Mouse (Mus musculus): Measurements from ENCODE around the gene Mrpl48. TPM values are rescaled to one million over a fixed set of nuclear protein-coding genes. Genes with fewer than 3 reads are reported as not detected.
"Not testable (repeated sequence)": the region's sequence is repeated elsewhere in the genome, so short reads cannot be mapped to it uniquely, and the experiment has no call there.

Gene Mrpl48
- polyA plus RNA-seq, 1 experiment from 2014 or later, result 82.8 TPM

DNA sequence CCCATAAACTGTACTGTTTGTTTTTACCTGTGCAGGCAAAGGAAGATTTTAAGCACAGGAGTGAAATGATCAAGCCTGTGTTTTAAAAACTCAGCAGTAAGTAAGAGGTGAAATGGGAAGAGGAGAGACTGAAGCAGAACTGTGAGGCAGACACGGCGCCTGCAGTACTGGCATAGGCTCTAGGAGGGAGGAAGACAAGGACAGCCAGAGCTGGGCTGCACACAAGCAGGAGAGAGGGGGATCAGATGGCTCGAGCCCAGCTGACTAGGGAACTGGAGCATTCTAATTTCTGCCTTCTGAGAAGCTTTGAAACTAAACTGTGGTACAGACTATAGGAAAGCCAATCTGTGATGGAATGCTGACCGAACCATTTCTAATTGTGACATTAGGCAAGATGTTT, 35.4 kb downstream of the Mrpl48 start:
- Histone ChIP-seq H3K27me3 (replicated peaks; ENCODE audit: control insufficient read depth, insufficient read depth, low read length) (no peaks in the 10 kb centered on the region), H3K36me3 (ENCODE audit: control insufficient read depth, insufficient read depth, low read length) (no peaks in the 10 kb centered on the region), H3K4me1 (ENCODE audit: control insufficient read depth, insufficient read depth, low read length) (no peaks in the 10 kb centered on the region), H3K4me3 (ENCODE audit: low read depth, low read length) (no peak overlapping the region), H3K4me2 (ENCODE audit: low read length) (no peak overlapping the region), H3K9me3 (replicated peaks; ENCODE audit: control insufficient read depth, low read length) (no peaks in the 10 kb centered on the region), H3K9ac (ENCODE audit: low read length) (no peak overlapping the region), H3K27ac (ENCODE audit: low read depth, low read length) (no peak overlapping the region)
- ATAC-seq, result no peak
- no peak for DNase-seq (ENCODE audit: low spot score)
- 88% methylated on average over 4 of the region's 4 CpGs for WGBS

- 83% methylated on average over 4 of the region's 4 CpGs for WGBS
- Histone ChIP-seq H3K9ac (ENCODE audit: low read length) (no peak overlapping the region), H3K4me1 (ENCODE audit: control insufficient read depth, insufficient read depth, low read length) (no peaks in the 10 kb centered on the region), H3K9me3 (replicated peaks; ENCODE audit: control insufficient read depth, low read length) (no peaks in the 10 kb centered on the region), H3K36me3 (ENCODE audit: control insufficient read depth, insufficient read depth, low read length) (no peaks in the 10 kb centered on the region), H3K27ac (ENCODE audit: low read depth, low read length) (no peak overlapping the region), H3K4me3 (ENCODE audit: low read depth, low read length) (no peak overlapping the region), H3K27me3 (replicated peaks; ENCODE audit: control insufficient read depth, insufficient read depth, low read length) (no peaks in the 10 kb centered on the region), H3K4me2 (ENCODE audit: low read length) (no peak overlapping the region)
- no peak for ATAC-seq
- no peak for DNase-seq (ENCODE audit: low spot score)
Measured at GRCm38 (mm10) chr7:100572061-100572460, 36.0 kb downstream of the Mrpl48 start.

GRCm38 (mm10) chr7:100570930-100571715, 37.0 kb downstream of the Mrpl48 start:
- H3K9ac ChIP-seq (ENCODE audit: low read length), result no peak overlapping the region
- ATAC-seq, result no peak
- no peaks in the 10 kb centered on the region for H3K4me1 ChIP-seq (ENCODE audit: control insufficient read depth, insufficient read depth, low read length)
- no peaks in the 10 kb centered on the region for H3K36me3 ChIP-seq (ENCODE audit: control insufficient read depth, insufficient read depth, low read length)
- H3K9me3 ChIP-seq (replicated peaks; ENCODE audit: control insufficient read depth, low read length), result no peaks in the 10 kb centered on the region
- 90% methylated on average over 3 of the region's 3 CpGs for WGBS
- no peak overlapping the region for H3K4me3 ChIP-seq (ENCODE audit: low read depth, low read length)
- H3K27me3 ChIP-seq (replicated peaks; ENCODE audit: control insufficient read depth, insufficient read depth, low read length), result no peaks in the 10 kb centered on the region
- H3K4me2 ChIP-seq (ENCODE audit: low read length), result no peak overlapping the region
- DNase-seq (ENCODE audit: low spot score), result no peak
- H3K27ac ChIP-seq (ENCODE audit: low read depth, low read length), result no peak overlapping the region

- ATAC-seq (no peak), DNase-seq (ENCODE audit: low spot score) (no peak)
- no peaks in the 10 kb centered on the region for H3K4me1 ChIP-seq (ENCODE audit: control insufficient read depth, insufficient read depth, low read length)
- H3K9me3 ChIP-seq (replicated peaks; ENCODE audit: control insufficient read depth, low read length), result no peaks in the 10 kb centered on the region
- H3K9ac ChIP-seq (ENCODE audit: low read length), result no peak overlapping the region
- H3K27me3 ChIP-seq (replicated peaks; ENCODE audit: control insufficient read depth, insufficient read depth, low read length), result no peaks in the 10 kb centered on the region
- H3K4me3 ChIP-seq (ENCODE audit: low read depth, low read length), result no peak overlapping the region
- no peak overlapping the region for H3K4me2 ChIP-seq (ENCODE audit: low read length)
- H3K36me3 ChIP-seq (ENCODE audit: control insufficient read depth, insufficient read depth, low read length), result no peaks in the 10 kb centered on the region
- H3K27ac ChIP-seq (ENCODE audit: low read depth, low read length), result no peak overlapping the region
Measured at GRCm38 (mm10) chr7:100569907-100570306, 38.2 kb downstream of the Mrpl48 start.

- WGBS, result 76% methylated on average over 5 of the region's 5 CpGs
- DNase-seq (ENCODE audit: low spot score); H3K4me1 ChIP-seq (ENCODE audit: control insufficient read depth, insufficient read depth, low read length); ATAC-seq; H3K27me3 ChIP-seq (replicated peaks; ENCODE audit: control insufficient read depth, insufficient read depth, low read length); H3K4me2 ChIP-seq (ENCODE audit: low read length); H3K36me3 ChIP-seq (ENCODE audit: control insufficient read depth, insufficient read depth, low read length); H3K27ac ChIP-seq (ENCODE audit: low read depth, low read length); H3K4me3 ChIP-seq (ENCODE audit: low read depth, low read length); H3K9ac ChIP-seq (ENCODE audit: low read length); H3K9me3 ChIP-seq (replicated peaks; ENCODE audit: control insufficient read depth, low read length): not testable (repeated sequence)
Measured at GRCm38 (mm10) chr7:100567238-100567637, 40.9 kb downstream of the Mrpl48 start.

DNA sequence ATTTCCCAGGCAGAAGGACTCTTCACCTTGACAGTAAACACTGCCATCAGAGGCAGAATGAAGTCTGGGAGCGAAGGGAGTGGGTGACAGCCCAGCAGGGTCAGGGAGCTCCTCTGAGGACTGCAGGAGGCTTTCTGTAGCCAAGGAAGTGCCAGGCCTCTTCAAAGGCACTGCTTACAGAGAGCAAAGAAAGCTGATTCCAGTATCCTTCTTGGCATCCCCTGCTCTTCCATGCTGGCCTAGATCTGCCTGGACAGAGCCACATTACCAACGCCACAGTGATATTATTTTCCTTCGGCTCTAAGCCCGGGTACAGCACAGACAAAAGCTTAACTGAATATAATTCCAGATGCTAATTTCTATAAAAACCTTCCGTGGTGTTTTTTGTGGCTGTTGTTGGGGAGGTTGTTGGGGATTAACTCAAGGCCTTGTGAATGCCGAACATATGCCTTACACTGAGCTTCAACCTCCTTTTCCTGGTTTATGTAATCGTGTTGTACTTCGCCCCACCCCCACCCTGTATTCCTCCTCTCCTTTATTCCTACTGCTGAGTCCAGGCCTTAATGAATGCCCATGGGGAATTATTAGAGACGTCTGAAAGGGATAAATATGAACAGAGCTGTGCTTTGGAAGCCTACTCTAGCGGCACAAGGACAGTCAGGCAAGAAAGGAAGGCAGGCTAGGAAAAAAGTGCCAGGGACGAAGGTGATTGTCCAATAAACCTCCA, 46.1 kb downstream of the Mrpl48 start:
- DNase-seq (ENCODE audit: low spot score) (peak; percentile 37), ATAC-seq (no peak)
- Histone ChIP-seq H3K27ac (ENCODE audit: low read depth, low read length) (peak overlapping the region; percentile 44), H3K9me3 (replicated peaks; ENCODE audit: control insufficient read depth, low read length) (no peaks in the 10 kb centered on the region), H3K4me3 (ENCODE audit: low read depth, low read length) (no peak overlapping the region), H3K9ac (ENCODE audit: low read length) (peak overlapping the region; percentile 29; the same call in 1 of the 2 replicates), H3K27me3 (replicated peaks; ENCODE audit: control insufficient read depth, insufficient read depth, low read length) (no peaks in the 10 kb centered on the region), H3K4me2 (ENCODE audit: low read length) (no peak overlapping the region), H3K36me3 (ENCODE audit: control insufficient read depth, insufficient read depth, low read length) (no peaks in the 10 kb centered on the region), H3K4me1 (ENCODE audit: control insufficient read depth, insufficient read depth, low read length) (no peaks in the 10 kb centered on the region)
- WGBS, result 57% methylated on average over 11 of the region's 11 CpGs

DNA sequence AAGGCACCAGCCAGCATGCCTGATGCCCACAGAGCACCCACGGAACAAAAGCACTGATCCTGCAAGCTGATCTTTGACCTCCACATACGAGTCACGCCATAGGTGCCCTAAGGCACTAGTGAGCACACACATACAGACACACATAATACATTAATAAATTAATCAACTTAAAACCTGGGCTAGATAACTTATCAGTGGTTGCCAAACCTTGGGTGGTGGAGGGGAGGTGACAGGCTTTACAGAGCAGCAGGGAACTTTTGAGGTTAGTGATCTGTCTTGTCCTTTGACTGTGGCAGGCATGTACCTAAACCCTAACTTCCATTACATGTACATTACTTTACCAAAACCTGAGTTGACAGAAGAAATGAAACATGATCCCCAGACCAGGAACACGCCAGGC, 48.8 kb downstream of the Mrpl48 start:
- H3K4me2 ChIP-seq (ENCODE audit: low read length), result no peak overlapping the region
- no peak for ATAC-seq
- H3K27me3 ChIP-seq (replicated peaks; ENCODE audit: control insufficient read depth, insufficient read depth, low read length), result no peaks in the 10 kb centered on the region
- H3K4me3 ChIP-seq (ENCODE audit: low read depth, low read length), result no peak overlapping the region
- H3K36me3 ChIP-seq (ENCODE audit: control insufficient read depth, insufficient read depth, low read length), result no peaks in the 10 kb centered on the region
- H3K27ac ChIP-seq (ENCODE audit: low read depth, low read length), result no peak overlapping the region
- H3K9me3 ChIP-seq (replicated peaks; ENCODE audit: control insufficient read depth, low read length), result no peaks in the 10 kb centered on the region
- H3K9ac ChIP-seq (ENCODE audit: low read length), result no peak overlapping the region
- peaks cover 2% of the 10 kb centered on the region; the same call in 1 of the 2 replicates for H3K4me1 ChIP-seq (ENCODE audit: control insufficient read depth, insufficient read depth, low read length)
- no peak for DNase-seq (ENCODE audit: low spot score)
- WGBS, result 85% methylated on average over 4 of the region's 4 CpGs

GRCm38 (mm10) chr7:100557241-100557640, 50.9 kb downstream of the Mrpl48 start:
- H3K36me3 ChIP-seq (ENCODE audit: control insufficient read depth, insufficient read depth, low read length), result no peaks in the 10 kb centered on the region
- no peaks in the 10 kb centered on the region for H3K9me3 ChIP-seq (replicated peaks; ENCODE audit: control insufficient read depth, low read length)
- peaks cover 2% of the 10 kb centered on the region; the same call in 1 of the 2 replicates for H3K4me1 ChIP-seq (ENCODE audit: control insufficient read depth, insufficient read depth, low read length)
- no peak overlapping the region for H3K4me2 ChIP-seq (ENCODE audit: low read length)
- WGBS, result 93% methylated on average over 5 of the region's 5 CpGs
- no peak overlapping the region for H3K4me3 ChIP-seq (ENCODE audit: low read depth, low read length)
- ATAC-seq (no peak), DNase-seq (ENCODE audit: low spot score) (no peak)
- H3K27ac ChIP-seq (ENCODE audit: low read depth, low read length), result no peak overlapping the region
- H3K9ac ChIP-seq (ENCODE audit: low read length), result no peak overlapping the region
- H3K27me3 ChIP-seq (replicated peaks; ENCODE audit: control insufficient read depth, insufficient read depth, low read length), result no peaks in the 10 kb centered on the region

GRCm38 (mm10) chr7:100555431-100555951, 52.6 kb downstream of the Mrpl48 start:
- Histone ChIP-seq H3K9ac (ENCODE audit: low read length) (peak overlapping the region; percentile 43), H3K27me3 (replicated peaks; ENCODE audit: control insufficient read depth, insufficient read depth, low read length) (no peaks in the 10 kb centered on the region), H3K4me3 (ENCODE audit: low read depth, low read length) (no peak overlapping the region), H3K4me1 (ENCODE audit: control insufficient read depth, insufficient read depth, low read length) (peaks cover 2% of the 10 kb centered on the region; the same call in 1 of the 2 replicates), H3K9me3 (replicated peaks; ENCODE audit: control insufficient read depth, low read length) (no peaks in the 10 kb centered on the region), H3K36me3 (ENCODE audit: control insufficient read depth, insufficient read depth, low read length) (peaks cover 6% of the 10 kb centered on the region; the same call in 1 of the 2 replicates), H3K4me2 (ENCODE audit: low read length) (peak overlapping the region; percentile 35), H3K27ac (ENCODE audit: low read depth, low read length) (peak overlapping the region; percentile 85)
- ATAC-seq (peak; percentile 93), DNase-seq (ENCODE audit: low spot score) (peak; percentile 78)
- WGBS, result 16% methylated on average over 13 of the region's 13 CpGs
